Mouse (Mus musculus): Measurements from ENCODE around the gene Vmn1r194. TPM values are rescaled to one million over a fixed set of nuclear protein-coding genes. Genes with fewer than 3 reads are reported as not detected.
"Not testable (repeated sequence)": the region's sequence is repeated elsewhere in the genome, so short reads cannot be mapped to it uniquely, and the experiment has no call there.

Gene Vmn1r194
- not detected in 2 replicates for polyA plus RNA-seq (2012)

- no peak for TF ChIP-seq GATA1 (IDR thresholded peaks at IDR 0.05; ENCODE audit: low read length)
Measured at GRCm38 (mm10) chr13:22243915-22244314, at the start of gene Vmn1r194. Gene Vmn1r194, plus strand, starts transcription at chr13:22244215.

GRCm38 (mm10) chr13:22223060-22223459, 21.0 kb upstream of the Vmn1r194 start, which contains the start of gene Vmn1r193:
Gene Vmn1r193, minus strand, starts transcription at chr13:22223160.
- TF ChIP-seq GATA1 (IDR thresholded peaks at IDR 0.05; ENCODE audit: low read length) = not testable (repeated sequence)

- not testable (repeated sequence) for TF ChIP-seq GATA1 (IDR thresholded peaks at IDR 0.05; ENCODE audit: low read length)
Measured at GRCm38 (mm10) chr13:22270222-22270621, 26.2 kb downstream of the Vmn1r194 start, which contains the start of gene Vmn1r195. Gene Vmn1r195, plus strand, starts transcription at chr13:22270522.

- TF ChIP-seq GATA1 (IDR thresholded peaks at IDR 0.05; ENCODE audit: low read length) = no peak
Measured at GRCm38 (mm10) chr13:22271721-22272120, 27.7 kb downstream of the Vmn1r194 start.

- TF ChIP-seq GATA1 (IDR thresholded peaks at IDR 0.05; ENCODE audit: low read length) = no peak
Measured at GRCm38 (mm10) chr13:22284578-22284977, 40.6 kb downstream of the Vmn1r194 start.

- TF ChIP-seq GATA1 (IDR thresholded peaks at IDR 0.05; ENCODE audit: low read length) = no peak
Measured at GRCm38 (mm10) chr13:22289620-22290019, 45.6 kb downstream of the Vmn1r194 start, which contains the start of gene Vmn1r196. Gene Vmn1r196, plus strand, starts transcription at chr13:22289920.

Other genes starting within 250 kb of the Vmn1r194 start
- 0.49 and 0.73 TPM in 2 replicates for gene Prss16, start 234.5 kb upstream of the Vmn1r194 start, polyA plus RNA-seq (2012)
- gene Hist1h2ah, start 208.6 kb upstream of the Vmn1r194 start, polyA plus RNA-seq (2012) = 3,459 and 5,297 TPM in 2 replicates
- gene Hist1h2bk, start 208.3 kb upstream of the Vmn1r194 start, polyA plus RNA-seq (2012) = 15.3 and 22.3 TPM in 2 replicates
- 14.0 and 14.4 TPM in 2 replicates for gene Hist1h4i, start 202.9 kb upstream of the Vmn1r194 start, polyA plus RNA-seq (2012)
- gene Hist1h2ag, start 201.3 kb upstream of the Vmn1r194 start, polyA plus RNA-seq (2012) = 29.1 and 41.5 TPM in 2 replicates
- 16.2 and 22.5 TPM in 2 replicates for gene Hist1h2bj, start 201.0 kb upstream of the Vmn1r194 start, polyA plus RNA-seq (2012)
- gene Vmn1r188, start 159.8 kb upstream of the Vmn1r194 start, polyA plus RNA-seq (2012) = not detected in 2 replicates
- not detected in 2 replicates for gene Vmn1r189, start 138.4 kb upstream of the Vmn1r194 start, polyA plus RNA-seq (2012)
- gene Vmn1r191, start 60.2 kb upstream of the Vmn1r194 start, polyA plus RNA-seq (2012) = not detected in 2 replicates
- not detected in 2 replicates for gene Vmn1r192, start 53.1 kb upstream of the Vmn1r194 start, polyA plus RNA-seq (2012)
- not detected in 2 replicates for gene Vmn1r193, start 21.1 kb upstream of the Vmn1r194 start, polyA plus RNA-seq (2012)
- not detected in 2 replicates for gene Vmn1r195, start 26.3 kb downstream of the Vmn1r194 start, polyA plus RNA-seq (2012)
- not detected in 2 replicates for gene Vmn1r196, start 45.7 kb downstream of the Vmn1r194 start, polyA plus RNA-seq (2012)
- gene Vmn1r197, start 80.4 kb downstream of the Vmn1r194 start, polyA plus RNA-seq (2012) = not detected in 2 replicates
- gene Vmn1r198, start 106.1 kb downstream of the Vmn1r194 start, polyA plus RNA-seq (2012) = not detected in 2 replicates
- not detected in 2 replicates for gene Vmn1r199, start 135.6 kb downstream of the Vmn1r194 start, polyA plus RNA-seq (2012)
- gene Vmn1r200, start 146.2 kb downstream of the Vmn1r194 start, polyA plus RNA-seq (2012) = not detected in 2 replicates
- gene Vmn1r201, start 227.7 kb downstream of the Vmn1r194 start, polyA plus RNA-seq (2012) = not detected in 2 replicates